Mouse (Mus musculus) erythroblast, adult 5-6 weeks (primary cell): Measurements from ENCODE around the gene Phka2. TPM values are rescaled to one million over a fixed set of nuclear protein-coding genes. Genes with fewer than 3 reads are reported as not detected.

ENCODE experiments used
- ATAC-seq: replicated peaks from 2 replicates; pipeline ENCODE4 v1.8.0; 2016; ENCODE audit warnings: moderate number of reproducible peaks, mild to moderate bottlenecking, moderate TSS enrichment, inconsistent platforms; ENCODE audit not compliant: poor library complexity, low FRiP score, severe bottlenecking
- total RNA-seq, 2 experiments: library from RNA; stranded (forward) in 1 of 2; stranded (reverse) in 1 of 2; fragments of 150-400 nt in 1 of 2; fragments of 200-764, 138-1000 nt in 1 of 2; gene quantifications; 2 replicates each; pipeline versions ENCODE4 v1.2.3 to v1.2.4; 2015 to 2017; ENCODE audit warnings: low replicate concordance in 2 of 2

The Phka2 gene
- total RNA-seq, 2 experiments from 2014 or later, result 15.2 to 19.4 TPM

GRCm38 (mm10) chrX:160598055-160598454 lies 96.1 kb downstream of the Phka2 start:
- ATAC-seq, result no peak

- no peak for ATAC-seq
Observed at GRCm38 (mm10) chrX:160598562-160599458, 96.8 kb downstream of the Phka2 start.

GRCm38 (mm10) chrX:160601053-160601452 lies 99.1 kb downstream of the Phka2 start:
- ATAC-seq, result no peak

GRCm38 (mm10) chrX:160602770-160603169 lies 100.8 kb downstream of the Phka2 start:
- ATAC-seq, result no peak

GRCm38 (mm10) chrX:160603316-160603715 lies 101.3 kb downstream of the Phka2 start:
- no peak for ATAC-seq

- no peak for ATAC-seq
Observed at GRCm38 (mm10) chrX:160603981-160604541, 102.1 kb downstream of the Phka2 start.

GRCm38 (mm10) chrX:160609849-160610248 lies 107.9 kb downstream of the Phka2 start:
- ATAC-seq, result no peak

GRCm38 (mm10) chrX:160610482-160610881 lies 108.5 kb downstream of the Phka2 start:
- no peak for ATAC-seq

GRCm38 (mm10) chrX:160610882-160611644 lies 109.1 kb downstream of the Phka2 start:
- no peak for ATAC-seq

Other genes with a start within 250 kb of the Phka2 start
- gene Adgrg2, start 111.5 kb upstream of the Phka2 start, total RNA-seq (2015; ENCODE audit: low replicate concordance), result not detected in 2 replicates
- gene Adgrg2, start 111.5 kb upstream of the Phka2 start, total RNA-seq (2017; ENCODE audit: low replicate concordance), result not detected in 2 replicates
- gene Ppef1, start 233.6 kb downstream of the Phka2 start, total RNA-seq (2015; ENCODE audit: low replicate concordance), result not detected in 2 replicates
- gene Ppef1, start 233.6 kb downstream of the Phka2 start, total RNA-seq (2017; ENCODE audit: low replicate concordance), result not detected in 2 replicates